Mouse (Mus musculus) liver, embryonic 11.5 days (tissue): Measurements from ENCODE around the gene Dtx3l. TPM values are rescaled to one million over a fixed set of nuclear protein-coding genes. Genes with fewer than 3 reads are reported as not detected.
A peak's percentile ranks its signal among the peaks of the same experiment; 100 is the strongest.

Experiments used
- ATAC-seq: fragments of 200-750 bp; cut with Nextera tagmentation; replicated peaks from 2 replicates; pipeline ENCODE4 v1.8.0; 2017; ENCODE audit warnings: moderate number of reproducible peaks, mild to moderate bottlenecking, moderate TSS enrichment, moderate library complexity; ENCODE audit not compliant: low FRiP score
- DNase-seq: peaks from one replicate; pipeline ENCODE4 v3.0.0-alpha.2; 2017; ENCODE audit warnings: low spot score
- H3K27ac ChIP-seq: fragments of 300-500 bp; sonication (generic); 2 replicates; pipeline ENCODE4 v1.5.1; 2014; ENCODE audit warnings: mild to moderate bottlenecking, low read depth, low read length, control low read depth
- H3K27me3 ChIP-seq: fragments of 300-500 bp; sonication (generic); replicated peaks from 2 replicates; pipeline ENCODE4 v1.6.1; 2014; ENCODE audit warnings: low read length, mixed read lengths; ENCODE audit not compliant: control insufficient read depth, insufficient read depth
- H3K36me3 ChIP-seq: fragments of 300-500 bp; sonication (generic); 2 replicates; pipeline ENCODE4 v1.6.1; 2014; ENCODE audit warnings: mild to moderate bottlenecking, low read length, moderate library complexity, mixed read lengths; ENCODE audit not compliant: control insufficient read depth, insufficient read depth
- H3K4me1 ChIP-seq: fragments of 300-500 bp; sonication (generic); replicated peaks from 2 replicates; pipeline ENCODE4 v1.6.1; 2014; ENCODE audit warnings: low read length, mixed read lengths; ENCODE audit not compliant: control insufficient read depth, insufficient read depth
- H3K4me2 ChIP-seq: fragments of 300-500 bp; sonication (generic); 2 replicates; pipeline ENCODE4 v1.6.1; 2014; ENCODE audit warnings: mild to moderate bottlenecking, control low read depth, moderate library complexity
- H3K4me3 ChIP-seq: fragments of 300-500 bp; sonication (generic); 2 replicates; pipeline ENCODE4 v1.5.1; 2014; ENCODE audit warnings: low read depth, low read length, control low read depth
- H3K9ac ChIP-seq: fragments of 300-500 bp; sonication (generic); 2 replicates; pipeline ENCODE4 v1.6.1; 2014; ENCODE audit warnings: low read depth, low read length, control low read depth
- H3K9me3 ChIP-seq: fragments of 300-500 bp; sonication (generic); 2 replicates; pipeline ENCODE4 v1.6.1; 2016; ENCODE audit warnings: low read length, inconsistent platforms, mixed read lengths; ENCODE audit not compliant: control insufficient read depth
- WGBS: fragments of 180-500 bp; shearing (Covaris S2); extraction: QIAGEN DNeasy Blood & Tissue Kit; methylation state at CpG from one replicate; pipeline ENCODE4 v1.1.7; 2014; 5-methylcytosine and 5-hydroxymethylcytosine counted together
- polyA plus RNA-seq: library from polyadenylated mRNA; unstranded; fragments of >200 nt; fragmentation: Nextera tagmentation; extraction: Ambion mirVana; gene quantifications from 2 replicates; pipeline ENCODE4 v1.2.1, GENCODE M21; 2014

The Dtx3l gene
- polyA plus RNA-seq, 1 experiment from 2014 or later = 3.2 TPM

- DNase-seq (no peak), ATAC-seq (no peak)
- no peak overlapping the region for H3K9ac ChIP-seq
- H3K27me3 ChIP-seq = no peaks in the 10 kb centered on the region
- H3K4me2 ChIP-seq = no peak overlapping the region
- no peaks in the 10 kb centered on the region for H3K9me3 ChIP-seq
- no peak overlapping the region for H3K27ac ChIP-seq
- 66% methylated on average over 6 of the region's 6 CpGs for WGBS
- no peak overlapping the region for H3K4me3 ChIP-seq
- H3K36me3 ChIP-seq = no peaks in the 10 kb centered on the region
- no peaks in the 10 kb centered on the region for H3K4me1 ChIP-seq
Measured at GRCm38 (mm10) chr16:35918721-35919543, 20.0 kb downstream of the Dtx3l start.

GRCm38 (mm10) chr16:35914301-35914700, 24.6 kb downstream of the Dtx3l start:
- H3K4me3 ChIP-seq = no peak overlapping the region
- 67% methylated on average over 5 of the region's 5 CpGs for WGBS
- H3K27ac ChIP-seq = no peak overlapping the region
- no peak overlapping the region for H3K4me2 ChIP-seq
- no peaks in the 10 kb centered on the region for H3K4me1 ChIP-seq
- H3K9me3 ChIP-seq = no peaks in the 10 kb centered on the region
- no peaks in the 10 kb centered on the region for H3K36me3 ChIP-seq
- no peaks in the 10 kb centered on the region for H3K27me3 ChIP-seq
- H3K9ac ChIP-seq = no peak overlapping the region
- DNase-seq = no peak
- ATAC-seq = no peak

GRCm38 (mm10) chr16:35913526-35913925, 25.4 kb downstream of the Dtx3l start:
- H3K4me3 ChIP-seq = no peak overlapping the region
- DNase-seq = no peak
- H3K9me3 ChIP-seq = no peaks in the 10 kb centered on the region
- H3K27me3 ChIP-seq = no peaks in the 10 kb centered on the region
- no peaks in the 10 kb centered on the region for H3K36me3 ChIP-seq
- no peak overlapping the region for H3K4me2 ChIP-seq
- no peak overlapping the region for H3K27ac ChIP-seq
- H3K9ac ChIP-seq = no peak overlapping the region
- ATAC-seq = no peak
- no peaks in the 10 kb centered on the region for H3K4me1 ChIP-seq
- 60% methylated on average over 1 of the region's 1 CpGs for WGBS

GRCm38 (mm10) chr16:35911449-35911848, 27.5 kb downstream of the Dtx3l start:
- H3K4me3 ChIP-seq = no peak overlapping the region
- H3K9ac ChIP-seq = no peak overlapping the region
- no peaks in the 10 kb centered on the region for H3K27me3 ChIP-seq
- 65% methylated on average over 3 of the region's 3 CpGs for WGBS
- no peaks in the 10 kb centered on the region for H3K36me3 ChIP-seq
- ATAC-seq (no peak), DNase-seq (no peak)
- H3K9me3 ChIP-seq = no peaks in the 10 kb centered on the region
- no peak overlapping the region for H3K27ac ChIP-seq
- H3K4me1 ChIP-seq = no peaks in the 10 kb centered on the region
- H3K4me2 ChIP-seq = no peak overlapping the region

GRCm38 (mm10) chr16:35907432-35908201, 31.3 kb downstream of the Dtx3l start:
- ATAC-seq = no peak

GRCm38 (mm10) chr16:35906887-35907286, 32.1 kb downstream of the Dtx3l start:
- 72% methylated on average over 7 of the region's 7 CpGs for WGBS
- Histone ChIP-seq H3K4me3 (no peak overlapping the region), H3K27ac (no peak overlapping the region), H3K4me2 (no peak overlapping the region), H3K36me3 (no peaks in the 10 kb centered on the region), H3K9ac (no peak overlapping the region), H3K4me1 (no peaks in the 10 kb centered on the region; the same call in 1 of the 2 replicates), H3K9me3 (no peaks in the 10 kb centered on the region), H3K27me3 (no peaks in the 10 kb centered on the region)
- no peak for ATAC-seq
- no peak for DNase-seq

More at GRCm38 (mm10) chr16:35907432-35908201, 31.3 kb downstream of the Dtx3l start:
- no peak overlapping the region for H3K9ac ChIP-seq
- H3K27ac ChIP-seq = no peak overlapping the region
- H3K27me3 ChIP-seq = no peaks in the 10 kb centered on the region
- H3K4me2 ChIP-seq = no peak overlapping the region
- H3K4me3 ChIP-seq = no peak overlapping the region
- H3K36me3 ChIP-seq = no peaks in the 10 kb centered on the region
- DNase-seq = no peak
- no peaks in the 10 kb centered on the region for H3K9me3 ChIP-seq
- WGBS = 70% methylated on average over 4 of the region's 4 CpGs
- H3K4me1 ChIP-seq = no peaks in the 10 kb centered on the region; the same call in 1 of the 2 replicates

GRCm38 (mm10) chr16:35905819-35906485, 33.0 kb downstream of the Dtx3l start:
- 66% methylated on average over 6 of the region's 6 CpGs for WGBS
- no peak overlapping the region for H3K27ac ChIP-seq

GRCm38 (mm10) chr16:35905355-35905754, 33.6 kb downstream of the Dtx3l start:
- Histone ChIP-seq H3K36me3 (no peaks in the 10 kb centered on the region), H3K4me3 (no peak overlapping the region), H3K9me3 (no peaks in the 10 kb centered on the region), H3K4me2 (no peak overlapping the region), H3K27ac (no peak overlapping the region), H3K27me3 (no peaks in the 10 kb centered on the region), H3K9ac (no peak overlapping the region), H3K4me1 (no peaks in the 10 kb centered on the region; the same call in 1 of the 2 replicates)
- ATAC-seq (no peak), DNase-seq (no peak)
- WGBS = 90% methylated on average over 3 of the region's 3 CpGs

More at GRCm38 (mm10) chr16:35905819-35906485, 33.0 kb downstream of the Dtx3l start:
- Histone ChIP-seq H3K9me3 (no peaks in the 10 kb centered on the region), H3K27me3 (no peaks in the 10 kb centered on the region), H3K4me2 (peak overlapping the region; percentile 42), H3K4me3 (0 out of 2 replicates have a peak overlapping the region, but pooled peaks have one; percentile 14), H3K9ac (no peak overlapping the region), H3K36me3 (no peaks in the 10 kb centered on the region), H3K4me1 (no peaks in the 10 kb centered on the region; the same call in 1 of the 2 replicates)
- DNase-seq (no peak), ATAC-seq (peak; percentile 75; the same call in 1 of the 2 replicates)
